26 mouse cellular contexts compared by ENCODE assay signal in the genomic region with DNA sequence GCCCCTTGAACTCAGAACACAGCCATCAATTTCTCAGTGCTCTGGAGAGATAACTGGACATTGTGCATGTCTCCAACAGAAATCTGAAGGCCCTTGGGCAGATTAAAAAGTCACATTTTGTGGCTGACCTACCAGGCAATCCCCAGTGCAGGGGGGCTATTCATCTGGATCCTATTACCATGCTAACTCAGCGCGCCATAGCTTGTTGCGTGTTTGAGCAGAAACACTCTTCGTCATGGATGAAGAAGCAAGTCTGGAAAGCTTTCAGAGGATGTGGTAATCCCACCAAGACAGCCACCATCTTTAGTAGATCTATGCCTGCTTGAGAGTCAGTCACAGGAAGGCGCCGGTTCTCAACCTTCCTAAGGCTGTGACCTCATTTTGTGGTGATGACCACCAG.
"Had no signal": no experiment of that assay in that cellular context is flagged by ENCODE, and none has a peak within 500 bp of the region (broad histone marks: within the 10 kb centered on the region; RNA-seq: fewer than 3 reads in every experiment).

No protein-coding gene starts in this region.

- H3K4me1 ChIP-seq: intestine, embryonic 15.5 days; liver, embryonic 13.5 days; liver, embryonic 15.5 days had no signal

- H3K9me3 ChIP-seq: heart, embryonic 12.5 days; hindbrain, embryonic 13.5 days; hindbrain, embryonic 15.5 days; intestine, embryonic 15.5 days; limb, embryonic 12.5 days; liver, embryonic 13.5 days; liver, embryonic 15.5 days had no signal

- H3K36me3 ChIP-seq: heart, embryonic 12.5 days; hindbrain, embryonic 13.5 days; hindbrain, embryonic 15.5 days; intestine, embryonic 15.5 days; limb, embryonic 12.5 days; liver, embryonic 13.5 days; liver, embryonic 15.5 days had no signal

- DNase-seq: gastrocnemius, postnatal 14 days; gastrocnemius, postnatal 36 days; heart, adult 11 months; heart, adult 2 months; heart, postnatal 10 days; heart, postnatal 36 days; kidney, adult 18-20 months; kidney, adult 8-10 months; kidney, postnatal 10 days; kidney, postnatal 25 days; kidney, postnatal 4 days; layer of hippocampus, adult 9-11 months; layer of hippocampus, postnatal 36 days; left cerebral cortex, postnatal 4 days; liver; liver, embryonic 13.5 days had no signal

- H3K4me2 ChIP-seq: heart, embryonic 12.5 days; hindbrain, embryonic 13.5 days; hindbrain, embryonic 15.5 days; intestine, embryonic 15.5 days; limb, embryonic 12.5 days; liver, embryonic 11.5 days; liver, embryonic 13.5 days; liver, embryonic 15.5 days had no signal

- ATAC-seq: inflammation-experienced regulatory T-cells, adult 6 months; intestine, embryonic 15.5 days; intestine, postnatal 0 days had no signal

- H3K27me3 ChIP-seq: heart, embryonic 12.5 days; intestine, embryonic 15.5 days; liver, embryonic 13.5 days; liver, embryonic 15.5 days had no signal

- H3K4me3 ChIP-seq: heart, adult 2 months; heart, embryonic 12.5 days; hindbrain, embryonic 13.5 days; hindbrain, embryonic 15.5 days; intestine, embryonic 15.5 days; layer of hippocampus, adult 2 months; limb, embryonic 12.5 days; liver, embryonic 13.5 days; liver, embryonic 15.5 days had no signal

- H3K9ac ChIP-seq: heart, embryonic 12.5 days; hindbrain, embryonic 13.5 days; hindbrain, embryonic 15.5 days; intestine, embryonic 15.5 days; limb, embryonic 12.5 days; liver, embryonic 13.5 days; liver, embryonic 15.5 days had no signal

- H3K27ac ChIP-seq: heart, adult 2 months; hindbrain, embryonic 13.5 days; hindbrain, embryonic 15.5 days; intestine, embryonic 15.5 days; layer of hippocampus, adult 2 months; limb, embryonic 12.5 days; liver, embryonic 13.5 days; liver, embryonic 15.5 days had no signal
